Mouse (Mus musculus) layer of hippocampus, postnatal 36 days (tissue): ENCODE measurements around the gene Fkbp3. TPM values are rescaled to one million over a fixed set of nuclear protein-coding genes. Genes with fewer than 3 reads are reported as not detected.
"Not testable (repeated sequence)": the region's sequence is repeated elsewhere in the genome, so short reads cannot be mapped to it uniquely, and the experiment has no call there.

ENCODE experiments used
- DNase-seq, 2 experiments: peaks; one replicate each; pipeline ENCODE4 v3.0.0; 2022
- total RNA-seq, 2 experiments: library from RNA; stranded (reverse); gene quantifications; 2 replicates each; pipeline ENCODE4 v1.2.3; 2021

Gene Fkbp3
- 100 to 1,000 TPM; 149 to 157 TPM for total RNA-seq

DNA sequence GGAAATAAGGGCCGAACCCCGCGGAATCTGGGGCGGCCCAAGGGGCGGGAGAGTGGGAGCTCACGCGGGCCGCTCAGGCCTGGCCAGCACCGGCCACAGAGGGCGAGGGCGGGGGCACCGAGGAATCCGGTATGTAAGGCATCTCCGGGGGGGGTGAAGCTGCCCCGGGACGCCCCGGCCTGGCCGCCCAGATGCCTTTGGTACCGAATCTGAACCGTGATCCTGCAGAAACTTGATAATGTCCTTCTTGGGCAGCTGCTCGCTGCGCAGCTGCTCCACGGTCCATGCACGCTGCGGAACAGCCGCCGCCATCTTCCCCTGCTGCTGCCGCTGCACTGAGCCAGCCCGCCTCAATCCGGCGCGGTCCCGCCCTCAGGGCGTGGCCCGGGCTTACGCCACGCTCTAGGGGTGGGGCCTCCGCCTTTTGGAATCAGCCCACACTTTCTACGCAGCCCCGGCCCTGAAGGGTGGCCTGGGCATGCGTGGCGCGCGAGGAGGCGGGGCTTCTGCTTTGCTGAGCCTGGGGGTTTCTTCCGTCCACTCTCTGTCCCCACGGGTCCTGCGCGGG is at the start of gene Fkbp3:
Fkbp3 (minus strand) TSS at position 397 of the 568 bp plus-strand sequence.
- DNase-seq = peak; percentile 97

DNA sequence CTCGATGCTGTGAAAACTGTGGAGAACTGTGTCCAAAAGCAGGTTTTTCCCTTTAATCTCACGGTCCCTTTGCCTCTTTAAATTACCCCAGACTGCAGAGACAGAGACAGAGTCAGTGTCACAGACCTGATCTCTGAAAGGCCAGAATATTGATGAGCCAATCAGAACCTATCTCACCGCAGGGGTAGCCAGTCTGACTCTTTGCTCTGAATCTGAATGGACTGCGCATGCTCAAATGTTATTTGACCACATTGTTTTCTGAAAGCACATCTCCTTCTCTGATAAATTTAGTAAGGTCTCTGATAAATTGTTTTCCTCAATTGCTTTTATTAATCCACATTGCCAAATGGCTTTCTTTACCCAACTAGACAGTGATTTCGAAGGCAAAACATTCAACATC is 45.6 kb upstream of the Fkbp3 start:
- no peak for DNase-seq

DNA sequence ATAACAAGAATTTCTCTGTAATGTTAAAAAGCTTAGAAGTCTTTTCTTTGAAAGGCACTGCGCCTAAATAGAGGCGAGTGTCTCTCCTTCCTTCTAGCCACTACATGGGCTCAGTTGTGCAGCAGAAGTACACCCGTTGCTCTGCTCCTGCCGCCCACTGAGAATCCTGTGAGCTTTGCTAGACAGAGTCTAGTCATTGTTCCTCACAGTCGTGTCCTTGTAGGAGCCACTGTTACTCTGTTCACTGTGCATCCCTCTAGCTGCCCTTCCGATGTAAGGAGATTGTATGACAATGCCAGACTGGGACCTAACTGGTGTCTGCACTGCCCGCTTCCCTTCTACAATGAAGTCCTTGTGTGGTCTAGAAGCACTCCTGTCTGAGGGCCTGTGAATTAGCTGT is 45.2 kb upstream of the Fkbp3 start:
- no peak for DNase-seq

DNA sequence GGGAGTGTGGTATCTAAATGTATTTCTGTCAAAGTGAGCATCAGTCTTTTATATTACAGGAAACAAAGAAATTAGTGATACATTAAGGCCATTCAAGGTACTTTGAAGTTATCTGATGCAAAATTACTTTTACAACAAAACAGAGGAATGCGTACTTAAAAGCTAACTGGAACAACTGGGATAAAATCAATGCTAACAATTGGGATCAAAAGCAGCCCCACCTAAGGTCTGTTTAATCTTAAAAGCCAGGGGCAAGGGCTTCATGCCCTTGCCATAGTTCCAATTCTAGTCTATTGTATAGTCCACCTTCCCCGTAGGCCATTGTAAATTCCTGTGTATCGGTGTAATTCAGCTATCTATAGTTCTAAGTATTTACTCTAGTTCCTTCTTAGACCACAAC is 41.2 kb upstream of the Fkbp3 start:
- not testable (repeated sequence) for DNase-seq

DNA sequence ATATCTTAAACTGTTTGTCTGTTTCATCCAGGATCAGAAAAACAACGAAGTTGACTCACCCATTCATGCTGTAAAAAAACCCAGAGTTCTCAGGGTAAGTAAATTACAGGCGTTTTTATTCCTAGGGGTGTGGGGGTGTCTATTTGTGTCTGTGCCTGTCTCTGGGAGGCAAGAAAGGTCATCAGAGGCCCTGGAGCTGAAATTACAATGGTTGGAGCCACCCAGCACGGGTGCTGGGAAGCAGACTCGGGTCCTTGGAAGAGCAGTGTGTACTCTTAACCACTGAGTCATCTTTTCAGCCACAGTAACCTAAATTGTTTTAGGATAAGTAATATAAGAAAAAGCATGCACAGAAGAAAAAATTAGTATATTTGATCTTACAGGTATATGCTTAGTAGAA is 40.1 kb upstream of the Fkbp3 start:
- DNase-seq = no peak

DNA sequence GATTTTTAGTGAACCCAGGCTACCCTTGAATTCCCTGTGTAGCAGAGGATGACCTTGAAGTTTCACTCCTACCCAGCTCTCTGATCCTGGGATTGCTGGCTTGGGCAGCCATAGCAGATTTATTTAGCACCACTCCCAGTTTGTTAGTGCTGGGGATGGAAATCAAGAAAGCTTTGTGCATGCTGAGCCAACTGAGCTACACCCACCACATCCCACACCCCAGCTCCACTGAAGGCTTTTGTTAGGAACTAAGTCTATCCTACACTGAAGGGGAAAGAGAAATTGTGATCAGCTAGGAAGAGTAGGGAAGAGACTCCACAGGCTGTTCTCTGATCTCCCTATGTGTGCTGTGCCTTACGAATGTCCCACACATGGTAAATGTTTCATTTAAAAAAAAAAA is 39.0 kb upstream of the Fkbp3 start:
- no peak for DNase-seq

DNA sequence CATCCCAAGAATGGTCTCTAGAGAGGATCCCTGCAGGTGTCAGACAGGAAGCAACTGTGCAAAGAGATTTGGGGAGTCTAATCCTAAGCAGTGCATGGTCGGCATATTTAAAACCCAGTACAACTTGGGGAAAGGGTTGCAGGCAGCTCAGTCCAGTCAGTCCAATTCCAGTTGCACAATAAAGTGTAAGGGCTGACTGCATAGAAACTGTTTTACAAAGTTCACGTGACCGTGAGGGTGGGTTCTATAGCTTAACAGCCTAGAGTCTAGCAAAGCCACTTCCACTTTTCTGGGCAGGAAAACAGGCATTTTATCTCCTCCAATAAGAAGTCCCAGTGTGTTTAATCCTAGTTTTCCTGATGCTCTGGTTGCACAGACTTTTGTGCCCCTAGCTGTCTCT is 37.7 kb upstream of the Fkbp3 start:
- no peak for DNase-seq

DNA sequence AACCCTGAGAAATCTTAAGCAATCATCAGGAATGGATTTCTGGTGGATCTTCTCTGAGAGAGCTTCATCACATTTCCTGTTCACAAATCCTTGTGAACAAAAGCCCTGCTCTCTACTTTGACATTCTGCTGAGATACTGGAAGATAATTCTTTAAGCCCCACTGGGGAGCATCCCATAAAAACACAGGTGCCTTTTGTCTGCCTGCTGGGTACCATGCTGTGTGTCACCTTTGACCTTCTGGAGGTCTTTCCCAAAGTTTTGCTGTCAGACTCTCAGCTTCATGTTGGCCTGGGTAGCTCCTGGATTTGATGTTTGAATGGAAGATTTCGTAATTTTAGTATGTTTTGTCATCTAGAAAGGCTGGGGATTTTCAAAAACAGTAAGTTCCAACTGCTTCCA is 34.9 kb upstream of the Fkbp3 start:
- no peak for DNase-seq

DNA sequence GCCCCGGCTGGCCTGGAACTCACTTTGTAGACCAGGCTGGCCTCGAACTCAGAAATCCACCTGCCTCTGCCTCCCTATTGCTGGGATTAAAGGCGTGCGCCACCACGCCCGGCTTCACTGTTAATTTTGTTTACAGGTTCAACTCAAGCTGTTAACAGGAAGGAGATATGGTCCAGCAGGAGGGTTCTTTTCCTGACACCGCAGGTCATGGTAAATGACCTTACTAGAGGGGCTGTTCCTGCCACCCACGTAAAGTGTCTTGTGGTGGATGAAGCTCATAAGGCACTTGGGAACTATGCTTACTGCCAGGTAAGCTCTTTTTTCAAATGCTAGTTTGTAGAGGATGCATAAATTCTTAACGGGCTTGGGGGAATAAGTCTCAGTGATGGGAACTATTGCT is 3.1 kb upstream of the Fkbp3 start:
- DNase-seq = no peak

DNA sequence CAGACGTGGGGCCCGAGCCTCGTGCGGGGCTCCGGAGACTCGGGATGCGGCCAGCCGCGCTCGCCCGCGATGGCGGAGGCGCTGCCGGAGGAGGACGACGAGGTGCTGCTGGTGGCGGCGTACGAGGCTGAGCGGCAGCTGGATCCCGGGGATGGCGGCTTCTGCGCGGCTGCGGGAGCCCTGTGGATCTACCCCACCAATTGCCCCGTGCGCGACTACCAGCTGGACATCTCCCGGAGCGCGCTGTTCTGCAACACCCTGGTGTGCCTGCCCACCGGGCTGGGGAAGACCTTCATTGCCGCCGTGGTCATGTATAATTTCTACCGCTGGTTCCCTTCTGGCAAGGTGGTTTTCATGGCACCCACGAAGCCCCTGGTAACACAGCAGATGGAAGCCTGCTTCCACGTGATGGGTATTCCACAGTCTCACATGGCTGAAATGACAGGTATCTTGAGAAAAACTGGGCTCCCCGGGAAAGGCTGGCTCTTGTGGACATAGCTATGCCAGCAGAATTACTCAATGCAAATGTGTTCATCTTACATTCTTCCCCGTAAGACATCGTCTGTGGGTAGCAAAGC is 2.0 kb upstream of the Fkbp3 start:
- DNase-seq = no peak

DNA sequence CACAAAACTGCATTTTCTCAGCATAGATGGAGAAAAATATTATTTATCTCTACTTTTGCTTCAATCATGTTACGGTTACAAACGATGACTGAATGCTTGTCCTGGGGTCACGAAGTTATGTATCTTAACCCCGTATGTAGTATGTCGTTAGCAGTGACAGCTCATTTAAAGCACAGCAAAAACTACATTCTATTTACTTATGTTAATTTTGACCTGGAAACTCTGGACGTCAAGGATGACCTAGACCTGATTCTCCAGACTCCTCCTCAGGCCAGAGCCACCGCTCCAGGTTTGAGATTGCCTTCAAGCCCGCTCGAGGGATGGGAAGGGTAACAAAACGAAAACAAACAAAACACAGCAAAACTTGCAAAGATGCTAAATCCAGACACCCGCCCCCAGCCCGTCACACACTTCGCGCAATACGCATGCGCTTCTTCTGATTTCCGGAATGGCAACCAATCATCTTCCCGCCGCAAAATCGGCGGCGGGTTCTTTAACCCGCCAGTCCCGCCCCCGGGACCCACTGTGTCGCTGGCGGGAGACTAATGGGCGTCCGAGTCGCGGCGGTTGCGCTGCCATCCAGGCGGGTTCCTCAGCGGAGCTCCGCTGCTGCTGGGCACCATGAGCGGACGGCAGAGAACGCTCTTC is 1.4 kb upstream of the Fkbp3 start, which contains the start of gene Fancm:
Fancm (plus strand) TSS at position 519 of the 648 bp plus-strand sequence.
- DNase-seq = peak; percentile 90 to 91

DNA sequence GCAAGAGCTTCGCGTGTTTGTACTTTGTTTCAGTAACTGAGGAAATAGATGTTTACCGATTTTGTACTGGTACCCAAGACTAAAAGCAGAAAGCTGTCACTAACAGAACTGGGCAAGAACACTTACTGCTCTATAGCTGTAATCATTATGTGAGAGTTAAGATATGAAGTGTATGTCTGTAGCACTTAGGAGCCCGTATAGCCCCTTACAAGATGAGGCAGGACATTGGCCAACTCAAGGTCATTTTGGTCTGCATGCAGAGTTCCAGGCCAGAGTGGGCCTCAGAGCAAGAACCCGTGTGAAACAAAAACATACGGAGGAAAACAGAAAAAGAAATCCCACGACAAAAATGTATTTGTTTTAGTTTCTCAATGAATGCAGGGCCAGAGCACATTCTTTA is 844 bp upstream of the Fkbp3 start:
- DNase-seq = no peak

DNA sequence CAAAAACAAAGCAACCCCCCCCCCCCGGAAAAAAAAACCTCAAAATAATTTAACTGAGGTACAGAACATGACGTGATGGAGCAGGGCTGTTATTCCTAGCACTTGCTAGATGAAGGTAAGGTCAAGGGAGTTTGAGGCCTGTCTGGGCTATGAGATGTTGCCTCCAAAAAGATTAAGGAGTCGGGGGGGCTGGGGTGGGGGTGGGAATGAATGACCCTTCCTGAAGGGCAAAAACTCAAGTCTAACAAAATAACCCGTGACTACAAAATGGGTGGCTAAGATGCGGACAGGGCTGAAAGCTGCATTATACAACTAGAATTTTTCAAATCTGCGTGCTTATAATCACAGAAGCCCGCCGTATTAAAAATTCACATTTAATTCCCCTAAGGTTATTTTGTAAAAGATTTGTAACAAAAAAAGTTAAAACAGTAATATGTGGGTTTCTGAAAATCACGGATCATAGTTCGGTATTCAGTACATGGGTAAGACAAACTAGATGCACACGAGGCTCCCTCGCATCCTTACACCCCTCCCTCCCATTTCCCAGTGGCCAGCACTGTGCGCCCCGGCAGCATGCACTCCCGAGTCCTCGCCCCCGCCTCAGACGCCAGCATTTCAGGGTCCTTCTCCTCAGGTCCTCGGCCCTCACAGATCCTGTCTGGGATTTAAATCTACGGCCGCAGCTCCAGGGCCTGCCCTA is 746 bp downstream of the Fkbp3 start:
- no peak for DNase-seq

DNA sequence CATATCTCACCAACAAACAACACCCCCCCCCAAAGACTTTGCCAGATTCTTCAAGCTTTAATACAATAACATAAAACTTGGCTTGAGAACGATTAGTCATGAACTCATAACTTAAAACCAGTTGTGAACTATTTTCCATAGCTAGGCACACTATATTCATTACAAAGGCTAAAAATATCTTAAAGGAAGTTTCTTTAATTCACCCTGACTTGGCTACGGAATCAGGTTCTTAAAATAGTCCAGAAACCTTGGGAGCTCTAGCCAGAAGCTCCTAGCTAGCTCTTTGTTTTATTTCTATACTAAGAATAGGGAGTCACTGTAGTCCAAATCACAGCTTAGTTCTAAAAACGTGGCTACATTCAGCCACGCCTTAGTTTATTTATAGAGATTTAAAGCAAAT is 5.4 kb downstream of the Fkbp3 start:
- DNase-seq = no peak

DNA sequence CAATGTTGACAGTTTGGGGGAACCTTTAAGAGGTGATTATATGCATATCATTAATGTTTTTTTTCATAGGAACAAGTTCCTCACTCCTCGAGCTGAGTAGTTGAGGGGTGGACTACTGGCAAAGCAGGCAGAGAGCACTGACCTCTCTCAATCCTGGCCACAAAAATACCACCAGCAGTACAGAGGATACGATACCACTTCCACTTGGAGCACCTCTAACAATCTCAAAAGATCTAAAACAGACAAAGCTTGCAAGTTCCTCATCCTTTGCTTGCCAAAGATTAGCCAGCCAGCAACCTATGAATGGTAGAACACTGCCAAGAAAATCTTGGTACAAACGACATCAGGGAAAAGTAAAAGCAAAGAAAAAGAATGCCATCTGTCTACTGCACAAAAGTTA is 7.6 kb downstream of the Fkbp3 start:
- DNase-seq = no peak

DNA sequence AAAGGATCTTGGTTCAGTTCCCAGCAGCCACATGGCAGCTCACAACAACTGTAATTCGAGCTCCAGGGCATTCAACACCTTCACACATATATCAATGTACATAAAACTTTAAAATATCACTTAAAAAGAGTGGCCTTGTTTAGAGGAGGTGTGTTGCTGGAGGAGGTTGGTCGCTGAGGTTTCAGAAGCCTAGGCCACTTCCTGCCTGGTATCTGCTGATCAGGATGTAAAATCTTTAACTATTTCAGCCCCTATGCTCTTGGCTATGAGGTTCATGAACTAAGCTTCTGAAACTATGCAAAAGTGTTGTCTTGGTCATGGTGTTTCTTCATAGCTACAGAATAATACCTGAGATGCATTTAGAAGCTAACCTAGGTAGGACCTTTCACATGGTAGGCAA is 8.6 kb downstream of the Fkbp3 start:
- no peak for DNase-seq

DNA sequence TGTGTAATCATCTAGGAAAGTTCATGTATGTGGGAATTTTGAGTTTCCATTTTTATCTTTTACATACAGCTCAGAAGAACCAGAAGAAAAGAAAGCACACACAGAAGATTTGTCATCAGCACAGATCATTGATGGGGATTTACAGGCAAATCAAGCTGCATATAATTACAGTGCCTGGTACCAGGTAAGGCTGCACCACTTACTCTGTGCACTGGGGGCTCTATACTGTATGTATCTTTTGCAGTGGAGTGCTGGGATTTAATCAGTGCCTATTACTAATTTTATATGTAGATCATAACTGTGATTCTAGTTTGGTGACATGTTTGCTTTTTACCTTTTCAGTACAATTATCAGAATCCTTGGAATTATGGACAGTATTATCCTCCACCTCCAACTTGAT is 12.7 kb downstream of the Fkbp3 start:
- no peak for DNase-seq

DNA sequence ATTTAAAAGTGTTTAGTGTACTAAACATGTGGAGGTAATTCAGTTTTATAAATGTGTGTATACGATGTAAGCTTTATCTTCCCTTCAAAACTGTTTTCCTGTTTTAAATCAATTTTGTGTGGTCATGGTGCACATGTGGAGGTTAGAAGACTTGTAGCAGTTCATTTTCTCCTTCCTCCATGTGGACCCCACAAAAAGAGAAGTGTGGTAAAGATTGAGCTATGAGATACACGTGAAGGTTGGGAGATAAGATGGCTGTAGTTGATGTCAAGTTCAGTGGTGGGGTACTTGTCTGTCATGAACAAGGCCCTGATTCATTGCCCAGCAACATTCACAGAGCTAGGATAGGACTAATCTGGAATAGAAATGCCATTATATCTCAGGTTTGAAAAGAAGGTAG is 15.6 kb downstream of the Fkbp3 start:
- DNase-seq = no peak

DNA sequence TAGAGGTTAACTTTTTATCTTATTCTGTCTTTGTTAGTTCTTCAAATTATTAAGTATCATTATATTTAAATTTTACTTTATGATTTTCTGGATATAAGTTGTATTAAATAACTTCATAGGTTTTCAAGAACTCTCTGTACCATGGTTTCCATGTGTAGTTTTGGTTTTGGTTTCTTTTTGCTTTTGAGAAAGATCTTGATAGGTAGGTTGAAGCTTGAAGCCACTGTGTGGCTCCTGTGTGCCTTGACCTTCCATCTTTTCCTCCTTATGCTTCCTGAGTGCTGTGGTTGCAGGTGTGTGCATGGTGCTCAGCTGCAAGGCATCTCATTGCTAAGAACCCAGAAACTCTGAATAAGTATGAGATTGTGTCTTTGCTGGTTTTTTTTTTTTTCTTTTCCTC is 25.0 kb downstream of the Fkbp3 start:
- DNase-seq = no peak

DNA sequence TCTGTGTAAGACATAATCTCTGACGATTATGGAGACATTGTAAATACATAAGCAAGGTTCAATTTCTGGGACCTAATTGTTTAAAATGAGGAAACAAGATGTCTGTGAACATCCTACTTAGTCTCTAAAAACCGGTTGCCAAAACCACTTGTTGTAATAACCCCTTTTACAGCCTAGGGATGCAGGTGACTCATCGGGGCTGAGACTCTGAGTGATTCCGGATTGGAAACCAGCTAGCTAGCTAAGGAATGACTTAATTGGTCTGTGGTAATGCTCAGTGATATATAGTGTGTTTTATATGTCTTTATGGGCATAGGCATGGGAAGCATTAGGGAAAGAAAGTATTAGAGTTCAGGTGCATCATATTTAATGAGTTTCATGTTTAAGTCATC is 36.3 kb downstream of the Fkbp3 start:
- no peak for DNase-seq

DNA sequence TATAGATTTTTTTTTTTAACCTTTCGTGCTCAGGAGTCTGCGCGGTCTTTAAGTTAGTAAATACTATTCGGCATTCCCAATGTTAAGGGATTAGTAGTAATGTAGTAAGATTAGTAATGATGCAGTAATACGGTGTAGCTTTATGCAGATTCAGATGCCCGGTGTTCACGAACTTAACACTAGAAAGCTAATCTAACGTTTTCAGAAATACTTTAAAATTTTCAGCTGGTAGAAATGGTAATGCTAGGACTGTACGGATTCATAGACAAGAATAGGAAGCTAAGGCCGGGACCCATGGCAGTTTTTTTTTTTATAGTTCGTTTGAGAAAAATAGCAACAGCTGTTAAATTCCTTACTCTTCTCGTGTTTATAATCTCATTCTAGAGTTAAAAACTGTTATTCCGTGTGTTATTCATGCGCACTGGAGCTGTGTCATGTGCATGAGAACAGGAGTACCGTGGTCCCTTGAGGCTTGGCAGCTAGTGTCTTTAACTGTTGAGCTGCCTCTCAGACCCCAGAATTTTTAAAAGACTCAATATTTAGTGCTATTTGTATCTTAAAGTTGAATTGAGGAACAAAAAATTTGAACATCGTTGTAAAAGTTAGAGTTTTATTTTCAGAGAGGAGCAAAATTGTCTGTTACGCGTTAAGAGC is 36.8 kb downstream of the Fkbp3 start:
- DNase-seq = no peak

DNA sequence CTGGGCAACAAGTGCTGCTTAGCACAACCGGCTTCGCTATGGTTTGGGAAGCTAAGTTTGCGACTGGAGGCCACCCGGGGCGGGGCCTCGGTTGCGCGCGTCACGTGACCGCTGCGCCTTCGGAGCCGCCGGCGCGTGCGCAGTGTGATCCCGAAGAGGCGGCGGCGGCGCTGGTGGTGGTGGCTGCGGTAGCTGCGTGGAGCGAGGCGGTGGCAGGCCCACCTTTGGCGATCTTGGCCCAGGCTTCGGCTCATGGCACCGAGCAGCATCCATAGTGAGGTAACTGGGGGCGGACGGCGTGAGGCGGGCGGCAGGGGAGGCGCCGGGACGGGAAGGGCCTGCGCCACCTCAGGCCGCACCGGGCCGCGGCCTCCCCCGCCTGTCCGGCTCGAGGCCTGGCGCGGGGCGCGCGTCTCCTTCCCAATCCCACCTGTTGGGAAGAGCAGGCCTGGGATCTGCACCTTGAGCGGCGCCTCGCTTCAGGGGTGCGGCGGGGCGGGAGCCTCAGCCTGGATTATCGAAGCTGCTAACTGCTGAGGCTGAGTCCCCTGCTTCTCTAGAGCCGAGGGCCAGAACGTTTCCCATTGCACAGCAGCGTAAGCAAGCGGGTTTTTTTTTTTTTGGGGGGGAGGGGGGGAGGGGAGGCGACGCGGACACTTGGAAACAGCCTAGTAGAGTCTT is 37.5 kb downstream of the Fkbp3 start, which contains the start of gene Prpf39:
Prpf39 (plus strand) TSS at position 144 of the 681 bp plus-strand sequence.
- DNase-seq = peak; percentile 89

DNA sequence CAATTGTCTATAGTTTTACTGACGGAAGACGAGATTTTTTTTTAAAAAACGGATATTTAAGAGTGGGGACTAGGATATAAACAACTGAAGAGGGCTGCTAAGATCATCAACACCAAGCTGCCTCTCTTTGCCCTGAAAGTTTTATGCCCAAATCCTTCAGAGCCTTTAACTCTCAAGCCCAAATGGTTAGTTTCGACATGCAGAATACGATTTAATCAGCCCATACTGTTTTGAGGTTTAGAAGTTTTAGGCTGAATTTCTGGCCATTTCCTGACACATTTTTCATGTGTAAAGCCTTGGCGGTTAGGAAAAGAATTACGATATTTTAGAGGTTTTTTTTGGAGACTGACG is 38.0 kb downstream of the Fkbp3 start:
- no peak for DNase-seq
